ENCODE assay signal across 13 mouse cellular contexts in genomic region chr7:98962074-98962473, GRCm38 (mm10).
DNase-seq lines count a peak whose midpoint lies in the region; ATAC-seq and TF ChIP-seq lines count a peak whose summit lies in the region.
"Had no signal": no experiment of that assay in that cellular context is flagged by ENCODE, and none has a peak within 500 bp of the region (broad histone marks: within the 10 kb centered on the region; RNA-seq: fewer than 3 reads in every experiment).

No protein-coding gene starts in this region.

- H3K27me3 ChIP-seq in kidney, embryonic 14.5 days (ENCODE audit: control insufficient read depth, insufficient read depth, low read length) = no peaks in the 10 kb centered on the region
- no peaks in the 10 kb centered on the region for H3K27me3 ChIP-seq in intestine, embryonic 15.5 days (replicated peaks)
- H3K27me3 ChIP-seq in stomach, postnatal 0 days (ENCODE audit: control insufficient read depth, insufficient read depth, low read length) = no peaks in the 10 kb centered on the region
- H3K27me3 ChIP-seq: heart, embryonic 13.5 days; kidney, embryonic 15.5 days; liver, embryonic 15.5 days; megakaryocyte, embryonic 14.5 days; midbrain, embryonic 15.5 days had no signal

- TF ChIP-seq EP300 in stomach, postnatal 0 days (optimal IDR thresholded peaks at IDR 0.05) = no peak

- H3K4me1 ChIP-seq in kidney, embryonic 14.5 days (ENCODE audit: control insufficient read depth, insufficient read depth, low read length) = peaks cover 11% of the 10 kb centered on the region; the same call in 1 of the 2 replicates
- H3K4me1 ChIP-seq in intestine, embryonic 15.5 days (replicated peaks) = peaks cover 9% of the 10 kb centered on the region
- no peaks in the 10 kb centered on the region for H3K4me1 ChIP-seq in stomach, postnatal 0 days (replicated peaks; ENCODE audit: control insufficient read depth, insufficient read depth)

- H3K9ac ChIP-seq in kidney, embryonic 14.5 days (ENCODE audit: low read depth, low read length) = no peak overlapping the region
- no peak overlapping the region for H3K9ac ChIP-seq in intestine, embryonic 15.5 days
- no peak overlapping the region for H3K9ac ChIP-seq in stomach, postnatal 0 days (ENCODE audit: low read length)
- H3K9ac ChIP-seq: heart, embryonic 13.5 days; kidney, embryonic 15.5 days; liver, embryonic 15.5 days; midbrain, embryonic 15.5 days had no signal

- no peak overlapping the region for H3K4me2 ChIP-seq in kidney, embryonic 14.5 days (replicated peaks; ENCODE audit: low read depth, low read length)
- H3K4me2 ChIP-seq in intestine, embryonic 15.5 days (replicated peaks) = no peak overlapping the region; the same call in 1 of the 2 replicates
- no peak overlapping the region for H3K4me2 ChIP-seq in stomach, postnatal 0 days (replicated peaks; ENCODE audit: low read depth)
- H3K4me2 ChIP-seq: kidney, embryonic 15.5 days; liver, embryonic 15.5 days; midbrain, embryonic 15.5 days had no signal

- 0 out of 2 replicates have a peak, but pooled peaks have one; percentile 13 for ATAC-seq in kidney, embryonic 14.5 days (ENCODE audit: low FRiP score, low TSS enrichment)
- peak; percentile 71 for ATAC-seq in intestine, embryonic 15.5 days
- ATAC-seq in stomach, postnatal 0 days (ENCODE audit: low FRiP score, low TSS enrichment) = peak; percentile 39; the same call in 1 of the 2 replicates

- 46% methylated on average over 11 of the region's 11 CpGs for WGBS in kidney, embryonic 14.5 days
- WGBS in intestine, embryonic 15.5 days = 56% methylated on average over 11 of the region's 11 CpGs
- WGBS in stomach, postnatal 0 days = 70% methylated on average over 11 of the region's 11 CpGs

- no peak overlapping the region for H3K27ac ChIP-seq in kidney, embryonic 14.5 days (ENCODE audit: low read depth, low read length)
- H3K27ac ChIP-seq in intestine, embryonic 15.5 days = peak overlapping the region; percentile 18; the same call in 1 of the 2 replicates
- no peak overlapping the region for H3K27ac ChIP-seq in stomach, postnatal 0 days (replicated peaks)
- H3K27ac ChIP-seq: forebrain, embryonic 10.5 days; kidney, embryonic 15.5 days; liver, embryonic 15.5 days; midbrain, embryonic 15.5 days had no signal

- TF ChIP-seq CTCF in stomach, postnatal 0 days (IDR thresholded peaks at IDR 0.05; ENCODE audit: low read depth) = no peak

- no peaks in the 10 kb centered on the region for H3K36me3 ChIP-seq in kidney, embryonic 14.5 days (ENCODE audit: control insufficient read depth, insufficient read depth, low read length)
- no peaks in the 10 kb centered on the region for H3K36me3 ChIP-seq in intestine, embryonic 15.5 days
- H3K36me3 ChIP-seq in stomach, postnatal 0 days (ENCODE audit: control insufficient read depth, insufficient read depth, low read length) = no peaks in the 10 kb centered on the region
- H3K36me3 ChIP-seq: forebrain, embryonic 10.5 days; heart, embryonic 13.5 days; kidney, embryonic 15.5 days; liver, embryonic 15.5 days; midbrain, embryonic 15.5 days had no signal

- H3K9me3 ChIP-seq in kidney, embryonic 14.5 days (ENCODE audit: control insufficient read depth, low read length) = no peaks in the 10 kb centered on the region
- H3K9me3 ChIP-seq in intestine, embryonic 15.5 days = no peaks in the 10 kb centered on the region
- no peaks in the 10 kb centered on the region for H3K9me3 ChIP-seq in stomach, postnatal 0 days (ENCODE audit: control insufficient read depth, low read length)
- H3K9me3 ChIP-seq: forebrain, embryonic 10.5 days; heart, embryonic 13.5 days; kidney, embryonic 15.5 days; liver, embryonic 15.5 days; megakaryocyte, embryonic 14.5 days; midbrain, embryonic 15.5 days had no signal

- DNase-seq in kidney, postnatal 25 days = no peak
- peak; percentile 59 for DNase-seq in MN1 (ENCODE audit: low spot score)
- DNase-seq in stomach, postnatal 0 days (ENCODE audit: low spot score) = no peak
- DNase-seq in thymus, postnatal 36 days = no peak
- no peak for DNase-seq in thymus, postnatal 25 days

- H3K4me3 ChIP-seq in kidney, embryonic 14.5 days (ENCODE audit: low read length) = no peak overlapping the region
- H3K4me3 ChIP-seq in intestine, embryonic 15.5 days (replicated peaks) = no peak overlapping the region
- H3K4me3 ChIP-seq in stomach, postnatal 0 days (ENCODE audit: low read depth, low read length) = no peak overlapping the region
- H3K4me3 ChIP-seq: forebrain, embryonic 10.5 days; heart, embryonic 13.5 days; kidney, embryonic 15.5 days; liver, embryonic 15.5 days; midbrain, embryonic 15.5 days had no signal

Comparison
In these comparisons a context has a peak if more than half of its experiments do, and no peak if none do; other contexts are left out.
1. ATAC-seq: peak in every context shown above with its lines; median percentile 71 in intestine, embryonic 15.5 days; 39 in stomach, postnatal 0 days; 13 in kidney, embryonic 14.5 days.